Mouse (Mus musculus) forebrain, embryonic 10.5 days (tissue): ENCODE data around the gene Vps16. TPM values are rescaled to one million over a fixed set of nuclear protein-coding genes. Genes with fewer than 3 reads are reported as not detected.
A peak's percentile ranks its signal among the peaks of the same experiment; 100 is the strongest.

Experiments
- DNase-seq: peaks from one replicate; pipeline ENCODE4 v3.0.0-alpha.2; 2017; ENCODE audit warnings: low spot score; ENCODE audit errors: extremely low spot score
- H3K27ac ChIP-seq: fragments of 300-500 bp; sonication (generic); 2 replicates; pipeline ENCODE4 v1.5.1; 2016; ENCODE audit warnings: mild to moderate bottlenecking
- H3K27me3 ChIP-seq: fragments of 300-500 bp; sonication (generic); 2 replicates; pipeline ENCODE4 v1.6.1; 2016; ENCODE audit warnings: mild to moderate bottlenecking; ENCODE audit not compliant: poor library complexity, severe bottlenecking
- H3K36me3 ChIP-seq: fragments of 300-500 bp; sonication (generic); replicated peaks from 2 replicates; pipeline ENCODE4 v1.6.1; 2016; ENCODE audit warnings: mild to moderate bottlenecking, moderate library complexity
- H3K4me1 ChIP-seq: fragments of 300-500 bp; sonication (generic); 2 replicates; pipeline ENCODE4 v1.6.1; 2016
- H3K4me3 ChIP-seq: fragments of 300-500 bp; sonication (generic); 2 replicates; pipeline ENCODE4 v1.5.1; 2016; ENCODE audit warnings: mild to moderate bottlenecking, moderate library complexity
- H3K9me3 ChIP-seq: fragments of 300-500 bp; sonication (generic); 2 replicates; pipeline ENCODE4 v1.6.1; 2016; ENCODE audit warnings: mild to moderate bottlenecking, moderate library complexity
- WGBS: fragments of 180-500 bp; shearing (Covaris S2); methylation state at CpG from one replicate; pipeline ENCODE4 v1.1.7; 2016; 5-methylcytosine and 5-hydroxymethylcytosine counted together
- polyA plus RNA-seq: library from polyadenylated mRNA; unstranded; fragments of >200 nt; fragmentation: Nextera tagmentation; extraction: Ambion mirVana; gene quantifications from 2 replicates; pipeline ENCODE4 v1.2.1, GENCODE M21; 2016

Gene Vps16
- polyA plus RNA-seq, 1 experiment from 2014 or later: 110 TPM

- H3K4me1 ChIP-seq: peaks cover 6% of the 10 kb centered on the region; the same call in 1 of the 2 replicates
- H3K36me3 ChIP-seq: peaks cover 30% of the 10 kb centered on the region
- no peaks in the 10 kb centered on the region for H3K27me3 ChIP-seq
- H3K9me3 ChIP-seq: peaks cover 22% of the 10 kb centered on the region; the same call in 1 of the 2 replicates
- no peak overlapping the region for H3K4me3 ChIP-seq
- no peak for DNase-seq
- H3K27ac ChIP-seq: no peak overlapping the region
- 87% methylated on average over 6 of the region's 6 CpGs for WGBS
Observed at GRCm38 (mm10) chr2:130476666-130477297, 52.6 kb downstream of the Vps16 start.

- Histone ChIP-seq H3K4me1 (no peaks in the 10 kb centered on the region), H3K27me3 (no peaks in the 10 kb centered on the region), H3K27ac (no peak overlapping the region), H3K4me3 (no peak overlapping the region), H3K9me3 (peaks cover 22% of the 10 kb centered on the region; the same call in 1 of the 2 replicates), H3K36me3 (peaks cover 28% of the 10 kb centered on the region)
- DNase-seq: no peak
- 93% methylated on average over 4 of the region's 4 CpGs for WGBS
Observed at GRCm38 (mm10) chr2:130482177-130482576, 58.0 kb downstream of the Vps16 start.

- Histone ChIP-seq H3K4me3 (no peak overlapping the region), H3K36me3 (peaks cover 24% of the 10 kb centered on the region), H3K4me1 (peaks cover 4% of the 10 kb centered on the region), H3K27ac (no peak overlapping the region), H3K27me3 (no peaks in the 10 kb centered on the region), H3K9me3 (peaks cover 20% of the 10 kb centered on the region; the same call in 1 of the 2 replicates)
- 91% methylated on average over 3 of the region's 3 CpGs for WGBS
- DNase-seq: no peak
Observed at GRCm38 (mm10) chr2:130482700-130483099, 58.6 kb downstream of the Vps16 start.

- Histone ChIP-seq H3K4me3 (no peak overlapping the region), H3K27ac (no peak overlapping the region), H3K36me3 (peaks cover 12% of the 10 kb centered on the region; the same call in 1 of the 2 replicates), H3K4me1 (peaks cover 11% of the 10 kb centered on the region), H3K9me3 (peaks cover 8% of the 10 kb centered on the region; the same call in 1 of the 2 replicates), H3K27me3 (no peaks in the 10 kb centered on the region)
- no peak for DNase-seq
- 86% methylated on average over 1 of the region's 1 CpGs for WGBS
Observed at GRCm38 (mm10) chr2:130484206-130484605, 60.1 kb downstream of the Vps16 start.

DNA sequence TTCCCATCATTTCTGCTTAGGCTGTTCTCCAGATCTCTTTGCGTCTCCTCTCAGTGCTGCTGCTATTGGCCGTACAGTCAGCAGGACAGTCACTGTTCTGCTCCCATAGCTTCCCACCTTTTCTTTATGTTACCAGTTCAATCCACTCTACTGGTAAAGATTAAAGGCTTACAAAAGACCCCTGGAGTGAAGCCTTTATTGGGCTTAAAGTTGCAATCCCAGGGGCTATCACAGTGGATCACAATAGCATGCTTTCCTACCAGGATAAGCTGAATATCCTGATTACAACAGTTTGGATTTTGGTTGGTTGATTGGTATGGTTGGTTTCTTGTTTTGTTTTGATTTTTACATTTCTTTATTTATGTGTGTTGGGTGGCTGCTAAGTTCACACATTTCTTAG is 63.9 kb downstream of the Vps16 start:
- peaks cover 9% of the 10 kb centered on the region for H3K9me3 ChIP-seq
- H3K27me3 ChIP-seq: no peaks in the 10 kb centered on the region
- WGBS: 36% methylated on average over 2 of the region's 2 CpGs
- DNase-seq: no peak
- H3K4me1 ChIP-seq: peaks cover 34% of the 10 kb centered on the region
- H3K27ac ChIP-seq: peak overlapping the region; percentile 53
- peaks cover 17% of the 10 kb centered on the region for H3K36me3 ChIP-seq
- no peak overlapping the region for H3K4me3 ChIP-seq

DNA sequence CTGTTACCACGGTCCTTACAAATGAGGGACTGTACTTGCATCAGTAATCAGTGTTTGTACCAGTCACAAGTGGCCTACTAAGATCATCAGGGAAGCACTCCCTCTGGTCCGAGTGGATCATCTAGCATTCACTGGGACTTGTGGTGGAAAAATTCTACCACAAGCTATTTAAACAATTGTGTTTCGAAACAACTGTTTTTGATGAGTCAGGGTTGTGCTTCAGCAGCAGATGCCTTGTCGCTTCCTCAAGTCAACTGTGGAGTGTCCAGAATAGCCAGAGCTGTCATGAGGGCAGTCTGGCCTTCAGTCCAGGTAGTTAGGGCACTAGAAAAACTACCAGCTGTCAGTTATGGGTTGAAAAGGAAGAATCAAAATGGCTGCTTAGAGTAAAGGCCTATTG is 64.5 kb downstream of the Vps16 start:
- WGBS: 88% methylated on average over 4 of the region's 4 CpGs
- Histone ChIP-seq H3K27me3 (no peaks in the 10 kb centered on the region), H3K36me3 (peaks cover 20% of the 10 kb centered on the region), H3K4me3 (no peak overlapping the region), H3K4me1 (peaks cover 34% of the 10 kb centered on the region), H3K27ac (0 out of 2 replicates have a peak overlapping the region, but pooled peaks have one; percentile 53), H3K9me3 (peaks cover 12% of the 10 kb centered on the region)
- DNase-seq: no peak

DNA sequence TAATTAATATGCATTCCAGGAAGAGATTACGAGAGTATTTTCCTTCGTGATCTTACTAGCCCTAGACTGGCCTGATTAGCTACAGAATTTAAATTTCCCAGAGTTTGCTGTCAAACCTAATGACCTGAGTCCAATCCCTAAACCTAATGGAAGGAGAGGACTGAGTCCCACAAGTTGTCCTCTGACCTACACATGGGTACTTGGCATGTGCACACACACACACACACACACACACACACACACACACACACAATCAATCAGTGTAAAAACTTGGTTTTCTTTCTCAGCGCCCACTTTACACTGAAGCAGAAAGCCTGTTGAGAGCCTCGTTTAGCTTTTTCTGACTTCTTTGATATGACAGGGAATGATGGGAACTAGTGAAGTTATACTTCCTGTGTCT is 67.0 kb downstream of the Vps16 start:
- H3K27ac ChIP-seq: peak overlapping the region; percentile 81
- 35% methylated on average over 4 of the region's 4 CpGs for WGBS

DNA sequence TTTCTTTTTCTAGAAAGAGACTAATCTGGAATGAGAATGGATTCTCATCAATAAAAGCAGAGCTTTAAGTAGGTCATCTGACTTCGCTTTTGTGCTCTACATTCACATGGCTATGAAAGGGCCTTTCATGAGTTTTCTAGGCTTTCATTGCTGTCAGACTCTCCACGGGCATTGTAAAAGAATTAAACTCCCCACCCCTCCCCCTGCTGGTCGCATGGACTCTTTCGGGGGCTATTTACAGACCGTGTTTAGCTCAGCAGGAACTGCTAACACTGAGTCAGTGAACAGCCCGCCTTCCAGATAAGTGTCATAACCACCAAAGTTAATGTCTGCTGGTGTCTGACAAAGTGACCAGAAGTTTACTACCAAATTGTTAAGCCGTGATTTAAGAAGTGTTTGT is 67.4 kb downstream of the Vps16 start:
- WGBS: 15% methylated on average over 7 of the region's 7 CpGs
- peak; percentile 79 for DNase-seq
- peaks cover 48% of the 10 kb centered on the region for H3K4me1 ChIP-seq
- H3K27me3 ChIP-seq: no peaks in the 10 kb centered on the region
- peak overlapping the region; percentile 81 for H3K27ac ChIP-seq
- peaks cover 12% of the 10 kb centered on the region for H3K9me3 ChIP-seq
- no peak overlapping the region; the same call in 1 of the 2 replicates for H3K4me3 ChIP-seq
- peaks cover 19% of the 10 kb centered on the region for H3K36me3 ChIP-seq

More for the DNA sequence above, 67.0 kb downstream of the Vps16 start:
- peaks cover 12% of the 10 kb centered on the region for H3K9me3 ChIP-seq
- no peak overlapping the region; the same call in 1 of the 2 replicates for H3K4me3 ChIP-seq
- peaks cover 19% of the 10 kb centered on the region for H3K36me3 ChIP-seq
- H3K4me1 ChIP-seq: peaks cover 44% of the 10 kb centered on the region
- peak; percentile 35 for DNase-seq
- H3K27me3 ChIP-seq: no peaks in the 10 kb centered on the region

Other genes with a start within 250 kb of the Vps16 start
- gene Snrpb, start 244.9 kb upstream of the Vps16 start, polyA plus RNA-seq: 929 and 941 TPM in 2 replicates
- gene Tmc2, start 229.1 kb upstream of the Vps16 start, polyA plus RNA-seq: not detected in 2 replicates
- gene Nop56, start 149.9 kb upstream of the Vps16 start, polyA plus RNA-seq: 501 and 511 TPM in 2 replicates
- gene Idh3b, start 139.8 kb upstream of the Vps16 start, polyA plus RNA-seq: 136 and 139 TPM in 2 replicates
- gene Ebf4, start 129.2 kb upstream of the Vps16 start, polyA plus RNA-seq: 0.79 and 0.80 TPM in 2 replicates
- gene Cpxm1, start 26.8 kb upstream of the Vps16 start, polyA plus RNA-seq: 36.7 and 41.8 TPM in 2 replicates
- 0.07 TPM in 1 of 2 replicates, not detected in the other for gene Gm28372, start 19.1 kb upstream of the Vps16 start, polyA plus RNA-seq
- 0.21 and 0.32 TPM in 2 replicates for gene 1700020A23Rik, start 19.1 kb upstream of the Vps16 start, polyA plus RNA-seq
- gene Tmem239, start 17.9 kb upstream of the Vps16 start, polyA plus RNA-seq: not detected in 2 replicates
- 11.8 and 12.4 TPM in 2 replicates for gene Pced1a, start 362 bp downstream of the Vps16 start, polyA plus RNA-seq
- 89.1 and 90.6 TPM in 2 replicates for gene Ptpra, start 25.9 kb downstream of the Vps16 start, polyA plus RNA-seq
- gene Mrps26, start 139.4 kb downstream of the Vps16 start, polyA plus RNA-seq: 88.5 and 92.8 TPM in 2 replicates
- gene Oxt, start 151.8 kb downstream of the Vps16 start, polyA plus RNA-seq: 0.64 TPM in 1 of 2 replicates, not detected in the other
- not detected in 2 replicates for gene Avp, start 158.2 kb downstream of the Vps16 start, polyA plus RNA-seq
- gene Fastkd5, start 205.7 kb downstream of the Vps16 start, polyA plus RNA-seq: 21.4 and 22.7 TPM in 2 replicates
- 21.9 and 22.0 TPM in 2 replicates for gene Ubox5, start 205.7 kb downstream of the Vps16 start, polyA plus RNA-seq
- gene Lzts3, start 218.5 kb downstream of the Vps16 start, polyA plus RNA-seq: 3.4 and 3.8 TPM in 2 replicates
- gene Ddrgk1, start 240.3 kb downstream of the Vps16 start, polyA plus RNA-seq: 44.7 and 46.9 TPM in 2 replicates
- 154 and 156 TPM in 2 replicates for gene Itpa, start 243.3 kb downstream of the Vps16 start, polyA plus RNA-seq